Mouse (Mus musculus): ENCODE measurements around the gene Ttc7b. TPM values are rescaled to one million over a fixed set of nuclear protein-coding genes. Genes with fewer than 3 reads are reported as not detected.

Gene Ttc7b
- total and polyA plus RNA-seq, 3 experiments = 21.1 to 33.9 (median 26.8) TPM

DNA sequence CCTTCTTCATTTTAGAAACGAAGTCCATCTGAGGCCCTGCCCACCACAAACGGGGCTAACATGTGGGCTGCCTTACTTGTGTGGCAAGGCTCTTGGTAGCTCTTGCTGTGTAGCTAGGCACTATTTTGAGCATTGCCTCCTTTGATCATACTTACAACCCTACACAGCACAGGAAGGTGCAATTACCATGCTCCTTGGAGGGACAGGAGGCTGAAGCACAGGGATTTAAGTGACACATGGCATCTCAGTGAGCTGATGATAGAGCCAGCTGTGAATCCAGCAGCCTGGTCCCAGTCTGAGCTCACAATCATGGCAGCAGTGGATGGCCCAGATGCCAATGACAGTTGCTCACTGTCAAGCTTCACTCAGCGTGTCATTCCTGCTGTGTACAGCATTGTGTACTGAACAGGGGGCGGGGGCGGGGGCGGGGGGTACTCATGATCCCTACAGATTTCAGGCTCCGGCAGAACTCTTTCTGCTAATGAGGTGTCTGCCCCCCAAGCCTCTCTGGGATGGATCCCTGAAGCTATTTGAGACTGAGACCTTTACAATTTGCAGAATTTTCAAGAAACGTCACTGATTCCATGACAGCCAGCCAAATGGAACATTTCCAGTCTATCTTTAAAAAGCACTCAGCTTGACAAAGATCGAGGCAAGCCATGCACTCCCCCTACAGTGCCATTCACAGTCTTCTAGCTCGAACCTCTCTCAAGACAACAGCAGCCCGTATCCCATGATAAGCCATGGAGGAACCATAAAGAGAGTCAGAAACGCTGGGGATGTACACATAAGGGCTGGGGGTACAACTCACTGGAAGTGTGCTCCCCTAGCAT, 130.5 kb downstream of the Ttc7b start:
- TF ChIP-seq POLR2AphosphoS5 (IDR thresholded peaks at IDR 0.05; ENCODE audit: insufficient replicate concordance, low read depth, low read length) = no peak
- TF ChIP-seq CTCF (IDR thresholded peaks at IDR 0.05; ENCODE audit: low read depth, low read length) = no peak
- no peak for TF ChIP-seq GATA1 (IDR thresholded peaks at IDR 0.05; ENCODE audit: borderline replicate concordance, low read length)
- TF ChIP-seq TAL1 (conservative IDR thresholded peaks at IDR 0.05; ENCODE audit: low read depth, low read length) = no peak
- TF ChIP-seq GATA2 (IDR thresholded peaks at IDR 0.05; ENCODE audit: borderline replicate concordance, low read depth, low read length) = no peak
- ATAC-seq (ENCODE audit: extremely low read depth, insufficient number of reproducible peaks, low FRiP score, poor library complexity, severe bottlenecking) (no peak), DNase-seq (ENCODE audit: low spot score) (no peak)
- Histone ChIP-seq H3K4me3 (ENCODE audit: low read depth, low read length) (no peak overlapping the region), H3K4me1 (ENCODE audit: insufficient read depth, low read depth, low read length) (peaks cover 39% of the 10 kb centered on the region), H3K9me3 (replicated peaks) (no peaks in the 10 kb centered on the region), H3K27me3 (ENCODE audit: insufficient read depth, low read length) (peaks cover 3% of the 10 kb centered on the region; the same call in 1 of the 2 replicates), H3K36me3 (replicated peaks) (peaks cover 13% of the 10 kb centered on the region)

DNA sequence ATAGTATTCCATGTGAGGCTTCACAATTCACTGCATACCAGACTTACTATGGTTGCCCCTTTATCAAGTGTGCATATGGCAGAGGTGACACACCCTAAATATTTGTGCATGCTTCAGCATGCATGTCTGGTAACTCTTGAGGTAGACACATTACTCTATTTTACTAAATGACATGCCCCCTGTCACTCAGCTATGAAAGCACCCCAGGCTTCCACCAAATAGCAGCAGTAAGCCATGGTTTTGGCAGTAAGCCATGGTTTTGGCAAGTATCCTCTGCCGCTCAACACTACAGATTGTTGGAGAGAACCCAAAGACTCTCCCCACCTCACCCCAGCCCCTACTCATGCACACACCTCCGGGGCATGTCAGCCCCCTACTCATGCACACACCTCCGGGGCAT, 134.4 kb downstream of the Ttc7b start:
- no peak for TF ChIP-seq GATA1 (IDR thresholded peaks at IDR 0.05; ENCODE audit: borderline replicate concordance, low read length)
- no peak for TF ChIP-seq GATA2 (IDR thresholded peaks at IDR 0.05; ENCODE audit: borderline replicate concordance, low read depth, low read length)
- no peak for TF ChIP-seq CTCF (IDR thresholded peaks at IDR 0.05; ENCODE audit: low read depth, low read length)
- TF ChIP-seq TAL1 (conservative IDR thresholded peaks at IDR 0.05; ENCODE audit: low read depth, low read length) = no peak
- ATAC-seq (ENCODE audit: extremely low read depth, insufficient number of reproducible peaks, low FRiP score, poor library complexity, severe bottlenecking) = no peak
- Histone ChIP-seq H3K36me3 (replicated peaks) (peaks cover 12% of the 10 kb centered on the region), H3K4me3 (ENCODE audit: low read depth, low read length) (no peak overlapping the region), H3K4me1 (ENCODE audit: insufficient read depth, low read depth, low read length) (peaks cover 8% of the 10 kb centered on the region; the same call in 1 of the 2 replicates), H3K27me3 (ENCODE audit: insufficient read depth, low read length) (peaks cover 3% of the 10 kb centered on the region; the same call in 1 of the 2 replicates), H3K9me3 (replicated peaks) (no peaks in the 10 kb centered on the region)
- no peak for DNase-seq (ENCODE audit: low spot score)

GRCm38 (mm10) chr12:100382526-100382925, 138.1 kb downstream of the Ttc7b start:
- Histone ChIP-seq H3K36me3 (replicated peaks) (peaks cover 9% of the 10 kb centered on the region), H3K4me1 (ENCODE audit: insufficient read depth, low read depth, low read length) (no peaks in the 10 kb centered on the region), H3K4me3 (ENCODE audit: low read depth, low read length) (no peak overlapping the region), H3K27me3 (ENCODE audit: insufficient read depth, low read length) (peaks cover 3% of the 10 kb centered on the region; the same call in 1 of the 2 replicates), H3K9me3 (replicated peaks) (no peaks in the 10 kb centered on the region)
- no peak for ATAC-seq (ENCODE audit: extremely low read depth, insufficient number of reproducible peaks, low FRiP score, poor library complexity, severe bottlenecking)
- no peak for DNase-seq (ENCODE audit: low spot score)
- TF ChIP-seq CTCF (IDR thresholded peaks at IDR 0.05; ENCODE audit: low read depth, low read length) (no peak), GATA1 (IDR thresholded peaks at IDR 0.05; ENCODE audit: borderline replicate concordance, low read length) (no peak)

- Histone ChIP-seq H3K4me3 (ENCODE audit: low read depth, low read length) (no peak overlapping the region), H3K4me1 (ENCODE audit: insufficient read depth, low read depth, low read length) (no peaks in the 10 kb centered on the region), H3K9me3 (replicated peaks) (no peaks in the 10 kb centered on the region), H3K27me3 (ENCODE audit: insufficient read depth, low read length) (peaks cover 3% of the 10 kb centered on the region; the same call in 1 of the 2 replicates), H3K36me3 (replicated peaks) (peaks cover 8% of the 10 kb centered on the region)
- ATAC-seq (ENCODE audit: extremely low read depth, insufficient number of reproducible peaks, low FRiP score, poor library complexity, severe bottlenecking) (no peak), DNase-seq (ENCODE audit: low spot score) (no peak)
- TF ChIP-seq GATA1 (IDR thresholded peaks at IDR 0.05; ENCODE audit: borderline replicate concordance, low read length) = no peak
These were observed 138.7 kb downstream of the Ttc7b start for GRCm38 (mm10) chr12:100381941-100382340.

GRCm38 (mm10) chr12:100380697-100381291, 139.8 kb downstream of the Ttc7b start:
- H3K36me3 ChIP-seq (replicated peaks) = peaks cover 7% of the 10 kb centered on the region
- DNase-seq (ENCODE audit: low spot score) = no peak
- no peaks in the 10 kb centered on the region for H3K9me3 ChIP-seq (replicated peaks)
- H3K27me3 ChIP-seq (ENCODE audit: insufficient read depth, low read length) = peaks cover 6% of the 10 kb centered on the region
- TF ChIP-seq GATA2 (IDR thresholded peaks at IDR 0.05; ENCODE audit: borderline replicate concordance, low read depth, low read length) (no peak), POLR2AphosphoS5 (IDR thresholded peaks at IDR 0.05; ENCODE audit: insufficient replicate concordance, low read depth, low read length) (no peak), TAL1 (conservative IDR thresholded peaks at IDR 0.05; ENCODE audit: low read depth, low read length) (no peak), CTCF (IDR thresholded peaks at IDR 0.05; ENCODE audit: low read depth, low read length) (no peak), GATA1 (IDR thresholded peaks at IDR 0.05; ENCODE audit: borderline replicate concordance, low read length) (no peak)
- no peak overlapping the region for H3K4me3 ChIP-seq (ENCODE audit: low read depth, low read length)
- H3K4me1 ChIP-seq (ENCODE audit: insufficient read depth, low read depth, low read length) = no peaks in the 10 kb centered on the region
- ATAC-seq (ENCODE audit: extremely low read depth, insufficient number of reproducible peaks, low FRiP score, poor library complexity, severe bottlenecking) = no peak

- peaks cover 5% of the 10 kb centered on the region; the same call in 1 of the 2 replicates for H3K27me3 ChIP-seq (ENCODE audit: insufficient read depth, low read length)
- no peaks in the 10 kb centered on the region for H3K9me3 ChIP-seq (replicated peaks)
- DNase-seq (ENCODE audit: low spot score) = no peak
- no peak for ATAC-seq (ENCODE audit: extremely low read depth, insufficient number of reproducible peaks, low FRiP score, poor library complexity, severe bottlenecking)
- TF ChIP-seq GATA2 (IDR thresholded peaks at IDR 0.05; ENCODE audit: borderline replicate concordance, low read depth, low read length) = no peak
- TF ChIP-seq TAL1 (conservative IDR thresholded peaks at IDR 0.05; ENCODE audit: low read depth, low read length) = no peak
- TF ChIP-seq CTCF (IDR thresholded peaks at IDR 0.05; ENCODE audit: low read depth, low read length) = no peak
- no peak overlapping the region for H3K4me3 ChIP-seq (ENCODE audit: low read depth, low read length)
- peaks cover 3% of the 10 kb centered on the region for H3K36me3 ChIP-seq (replicated peaks)
- H3K4me1 ChIP-seq (ENCODE audit: insufficient read depth, low read depth, low read length) = no peaks in the 10 kb centered on the region
These were observed 140.8 kb downstream of the Ttc7b start for GRCm38 (mm10) chr12:100379833-100380232.
